Mouse (Mus musculus) frontal cortex, adult 2 months (tissue): ENCODE measurements at regions not wholly inside any gene's neighbourhood (a gene's known extent, or its start where the extent isn't known, plus 50 kb on each side); places are given as distances from the start of the nearest gene placed in this dataset.

Source experiments
- DNase-seq, 2 experiments: peaks; one replicate each; pipeline ENCODE4 v3.0.0; 2022; ENCODE audit warnings: low spot score in 1 of 2; ENCODE audit errors: extremely low spot score in 1 of 2

- DNase-seq, result no peak
Measured at GRCm38 (mm10) chr13:80188734-80189133, 694.5 kb upstream of the Arrdc3 start.

- DNase-seq, result no peak
Measured at GRCm38 (mm10) chr13:80195065-80195605, 688.0 kb upstream of the Arrdc3 start.

GRCm38 (mm10) chr13:80224110-80224509 lies 659.1 kb upstream of the Arrdc3 start:
- no peak for DNase-seq

- no peak for DNase-seq
Measured at GRCm38 (mm10) chr13:80231381-80231780, 651.8 kb upstream of the Arrdc3 start.

- no peak for DNase-seq
Measured at GRCm38 (mm10) chr13:80235254-80236032, 647.7 kb upstream of the Arrdc3 start.

GRCm38 (mm10) chr13:80262826-80263225 lies 620.4 kb upstream of the Arrdc3 start:
- no peak for DNase-seq

- no peak for DNase-seq
Measured at GRCm38 (mm10) chr13:80267131-80267530, 616.1 kb upstream of the Arrdc3 start.

GRCm38 (mm10) chr13:80273976-80274375 lies 609.2 kb upstream of the Arrdc3 start:
- DNase-seq, result no peak

- no peak for DNase-seq
Measured at GRCm38 (mm10) chr13:80291744-80292515, 591.3 kb upstream of the Arrdc3 start.

- DNase-seq, result no peak
Measured at GRCm38 (mm10) chr13:80295723-80296122, 587.5 kb upstream of the Arrdc3 start.

GRCm38 (mm10) chr13:80334073-80334704 lies 549.0 kb upstream of the Arrdc3 start:
- no peak for DNase-seq

GRCm38 (mm10) chr13:80334865-80335655 lies 548.1 kb upstream of the Arrdc3 start:
- no peak for DNase-seq

- peak in 1 of 2 experiments; percentile 5 for DNase-seq
Measured at GRCm38 (mm10) chr13:80346980-80347649, 536.1 kb upstream of the Arrdc3 start.

- no peak for DNase-seq
Measured at GRCm38 (mm10) chr13:80365964-80366363, 517.2 kb upstream of the Arrdc3 start.

- DNase-seq, result no peak
Measured at GRCm38 (mm10) chr13:80370491-80370890, 512.7 kb upstream of the Arrdc3 start.

GRCm38 (mm10) chr13:80381280-80381965 lies 501.8 kb upstream of the Arrdc3 start:
- DNase-seq, result no peak

GRCm38 (mm10) chr13:80381966-80382666 lies 501.1 kb upstream of the Arrdc3 start:
- peak in 1 of 2 experiments; percentile 12 for DNase-seq

GRCm38 (mm10) chr13:80408928-80409327 lies 474.3 kb upstream of the Arrdc3 start:
- peak in 1 of 2 experiments; percentile 23 for DNase-seq
